16 mouse cellular contexts compared by ENCODE assay signal in genomic region chr5:112317328-112317727, GRCm38 (mm10). TPM values are rescaled to one million over a fixed set of nuclear protein-coding genes. Genes with fewer than 3 reads are reported as not detected.
DNase-seq lines count a peak whose midpoint lies in the region; ATAC-seq and TF ChIP-seq lines count a peak whose summit lies in the region.
"Had no signal": no experiment of that assay in that cellular context is flagged by ENCODE, and none has a peak within 500 bp of the region (broad histone marks: within the 10 kb centered on the region; RNA-seq: fewer than 3 reads in every experiment).

No protein-coding gene starts in this region.

- peaks cover 2% of the 10 kb centered on the region; the same call in 1 of the 2 replicates for H3K36me3 ChIP-seq in kidney, adult 2 months (ENCODE audit: control insufficient read depth, insufficient read depth, low read length)
- H3K36me3 ChIP-seq in kidney, postnatal 0 days (ENCODE audit: insufficient read depth, low read length) = peaks cover 28% of the 10 kb centered on the region
- peaks cover 12% of the 10 kb centered on the region; the same call in 1 of the 2 replicates for H3K36me3 ChIP-seq in forebrain, postnatal 0 days (ENCODE audit: insufficient read depth)
- peaks cover 13% of the 10 kb centered on the region; the same call in 1 of the 2 replicates for H3K36me3 ChIP-seq in forebrain, embryonic 15.5 days

- H3K4me3 ChIP-seq in kidney, adult 2 months (ENCODE audit: insufficient read depth, low read depth, low read length) = no peak overlapping the region
- H3K4me3 ChIP-seq in kidney, postnatal 0 days (replicated peaks; ENCODE audit: low read depth, low read length) = no peak overlapping the region
- no peak overlapping the region for H3K4me3 ChIP-seq in forebrain, postnatal 0 days (ENCODE audit: low read depth, low read length)
- no peak overlapping the region for H3K4me3 ChIP-seq in forebrain, embryonic 15.5 days
- H3K4me3 ChIP-seq: hindbrain, embryonic 15.5 days; left cerebral cortex, adult 2 months; neural tube, embryonic 12.5 days had no signal

- H3K4me2 ChIP-seq in kidney, postnatal 0 days (ENCODE audit: low read length) = no peak overlapping the region
- H3K4me2 ChIP-seq in forebrain, postnatal 0 days (ENCODE audit: low read depth) = no peak overlapping the region
- no peak overlapping the region for H3K4me2 ChIP-seq in forebrain, embryonic 15.5 days (replicated peaks)
- H3K4me2 ChIP-seq: hindbrain, embryonic 15.5 days; neural tube, embryonic 12.5 days had no signal

- no peak for TF ChIP-seq CTCF in kidney, adult 2 months (conservative IDR thresholded peaks at IDR 0.05; ENCODE audit: insufficient read depth, insufficient read length, low read depth, low read length)
- no peak for TF ChIP-seq CTCF in kidney, postnatal 0 days (IDR thresholded peaks at IDR 0.05; ENCODE audit: low read depth)
- TF ChIP-seq CTCF in forebrain, postnatal 0 days (IDR thresholded peaks at IDR 0.05; ENCODE audit: low read depth) = no peak

- peak; percentile 67 for DNase-seq in kidney, adult 2 months
- DNase-seq in kidney, adult 18-20 months = no peak
- peak; percentile 43 to 78 for DNase-seq in heart, adult 9 months (ENCODE audit: low spot score in 2 of 2)
- DNase-seq in kidney, postnatal 0 days (ENCODE audit: low spot score) = peak; percentile 50
- DNase-seq in lung, postnatal 4 days = peak; percentile 67 to 83
- no peak for DNase-seq in forebrain, postnatal 0 days
- DNase-seq in left cerebral cortex, adult 18-20 months (ENCODE audit: low spot score in 2 of 2) = no peak
- DNase-seq: adrenal gland, adult 8-10 months; cerebellum, adult 11-12 months; right cerebral cortex, postnatal 14 days had no signal

- WGBS in kidney, adult 2 months = 58% methylated on average over 5 of the region's 5 CpGs
- 46% methylated on average over 5 of the region's 5 CpGs for WGBS in kidney, postnatal 0 days
- WGBS in forebrain, postnatal 0 days = 68% methylated on average over 5 of the region's 5 CpGs
- 74% methylated on average over 5 of the region's 5 CpGs for WGBS in forebrain, embryonic 15.5 days

- H3K4me1 ChIP-seq in kidney, adult 2 months (ENCODE audit: control insufficient read depth, insufficient read depth, low read length) = no peaks in the 10 kb centered on the region
- 0 out of 2 replicates have a peak, but pooled peaks cover 11% of the 10 kb centered on the region for H3K4me1 ChIP-seq in kidney, postnatal 0 days (replicated peaks; ENCODE audit: insufficient read depth, low read length)
- no peaks in the 10 kb centered on the region for H3K4me1 ChIP-seq in forebrain, postnatal 0 days (ENCODE audit: insufficient read depth)
- no peaks in the 10 kb centered on the region for H3K4me1 ChIP-seq in forebrain, embryonic 15.5 days
- H3K4me1 ChIP-seq: hindbrain, embryonic 15.5 days had no signal

- no peak for TF ChIP-seq POLR2A in kidney, adult 2 months (IDR thresholded peaks at IDR 0.05; ENCODE audit: low read depth, low read length)

- no peak overlapping the region for H3K27ac ChIP-seq in kidney, adult 2 months (ENCODE audit: insufficient read depth, low read depth, low read length)
- peak overlapping the region; percentile 36; the same call in 1 of the 2 replicates for H3K27ac ChIP-seq in kidney, postnatal 0 days
- H3K27ac ChIP-seq in forebrain, postnatal 0 days (ENCODE audit: low read depth, low read length) = no peak overlapping the region
- H3K27ac ChIP-seq in forebrain, embryonic 15.5 days (replicated peaks) = no peak overlapping the region
- H3K27ac ChIP-seq: hindbrain, embryonic 15.5 days; left cerebral cortex, adult 2 months; macrophage; neural tube, embryonic 12.5 days had no signal

- no peaks in the 10 kb centered on the region for H3K9me3 ChIP-seq in kidney, postnatal 0 days (replicated peaks; ENCODE audit: low read length)
- no peaks in the 10 kb centered on the region for H3K9me3 ChIP-seq in forebrain, postnatal 0 days (ENCODE audit: low read length)
- H3K9me3 ChIP-seq in forebrain, embryonic 15.5 days = no peaks in the 10 kb centered on the region
- H3K9me3 ChIP-seq: hindbrain, embryonic 15.5 days; neural tube, embryonic 12.5 days had no signal

- ATAC-seq in kidney, postnatal 0 days (replicated peaks; ENCODE audit: low FRiP score, low read depth) = no peak; the same call in 1 of the 2 replicates
- no peak for ATAC-seq in forebrain, postnatal 0 days
- ATAC-seq in forebrain, embryonic 15.5 days (replicated peaks) = no peak

- no peak overlapping the region for H3K9ac ChIP-seq in kidney, postnatal 0 days (ENCODE audit: low read depth, low read length)
- no peak overlapping the region for H3K9ac ChIP-seq in forebrain, postnatal 0 days
- H3K9ac ChIP-seq in forebrain, embryonic 15.5 days (replicated peaks) = no peak overlapping the region
- H3K9ac ChIP-seq: hindbrain, embryonic 15.5 days; neural tube, embryonic 12.5 days had no signal

- H3K27me3 ChIP-seq in kidney, adult 2 months (replicated peaks; ENCODE audit: control insufficient read depth, insufficient read depth, low read length) = no peaks in the 10 kb centered on the region
- H3K27me3 ChIP-seq in kidney, postnatal 0 days (ENCODE audit: insufficient read depth, low read length) = no peaks in the 10 kb centered on the region
- H3K27me3 ChIP-seq in forebrain, postnatal 0 days (ENCODE audit: insufficient read depth, low read length) = no peaks in the 10 kb centered on the region
- no peaks in the 10 kb centered on the region for H3K27me3 ChIP-seq in forebrain, embryonic 15.5 days
- H3K27me3 ChIP-seq: hindbrain, embryonic 15.5 days; neural tube, embryonic 12.5 days had no signal

RNA-seq across cellular contexts. Expression of gene Tfip11, which starts 8.8 kb away (rescaled TPM):
- 26.7 and 29.1 TPM in 2 replicates for polyA plus RNA-seq in kidney, adult 2 months (2012; rRNA removed)
- 19.8 and 23.5 TPM in 2 replicates for polyA plus RNA-seq in kidney, postnatal 0 days (2015; fragmentation: Nextera tagmentation; extraction: Ambion mirVana)
- 15.6 and 20.8 TPM in 2 replicates for total RNA-seq in forebrain, postnatal 0 days (2014; rRNA removed)
- polyA plus RNA-seq in forebrain, postnatal 0 days (2015; fragmentation: Nextera tagmentation; extraction: Ambion mirVana) = 20.5 and 26.9 TPM in 2 replicates
- 33.9 and 34.4 TPM in 2 replicates for polyA plus RNA-seq in forebrain, embryonic 15.5 days (2015; fragmentation: Nextera tagmentation; extraction: Ambion mirVana)
- 10 to 100 TPM; 40.6 to 45.7 TPM for total RNA-seq in left cerebral cortex, adult 18-20 months (2021)

RNA-seq across cellular contexts. Expression of gene Srrd, which starts 25.5 kb away (rescaled TPM):
- polyA plus RNA-seq in kidney, adult 2 months (2012; rRNA removed) = 31.2 and 39.3 TPM in 2 replicates
- 26.3 and 30.0 TPM in 2 replicates for polyA plus RNA-seq in kidney, postnatal 0 days (2015; fragmentation: Nextera tagmentation; extraction: Ambion mirVana)
- total RNA-seq in forebrain, postnatal 0 days (2014; rRNA removed) = 61.5 and 67.9 TPM in 2 replicates
- 51.1 and 52.2 TPM in 2 replicates for polyA plus RNA-seq in forebrain, postnatal 0 days (2015; fragmentation: Nextera tagmentation; extraction: Ambion mirVana)
- 54.0 and 57.5 TPM in 2 replicates for polyA plus RNA-seq in forebrain, embryonic 15.5 days (2015; fragmentation: Nextera tagmentation; extraction: Ambion mirVana)
- total RNA-seq in left cerebral cortex, adult 18-20 months (2021) = 10 to 100 TPM; 19.2 to 23.7 TPM

RNA-seq across cellular contexts. Expression of gene Hps4, which starts 25.6 kb away (rescaled TPM):
- 43.5 and 54.3 TPM in 2 replicates for polyA plus RNA-seq in kidney, adult 2 months (2012; rRNA removed)
- polyA plus RNA-seq in kidney, postnatal 0 days (2015; fragmentation: Nextera tagmentation; extraction: Ambion mirVana) = 25.3 and 28.0 TPM in 2 replicates
- total RNA-seq in forebrain, postnatal 0 days (2014; rRNA removed) = 24.6 and 25.4 TPM in 2 replicates
- 23.7 and 26.5 TPM in 2 replicates for polyA plus RNA-seq in forebrain, postnatal 0 days (2015; fragmentation: Nextera tagmentation; extraction: Ambion mirVana)
- polyA plus RNA-seq in forebrain, embryonic 15.5 days (2015; fragmentation: Nextera tagmentation; extraction: Ambion mirVana) = 33.4 and 33.8 TPM in 2 replicates
- total RNA-seq in left cerebral cortex, adult 18-20 months (2021) = 10 to 100 TPM; 26.0 to 33.1 TPM

RNA-seq across cellular contexts. Expression of gene Gm6583, which starts 38.5 kb away (rescaled TPM):
- not detected in 2 replicates for polyA plus RNA-seq in kidney, adult 2 months (2012; rRNA removed)
- polyA plus RNA-seq in kidney, postnatal 0 days (2015; fragmentation: Nextera tagmentation; extraction: Ambion mirVana) = 0.08 and 0.10 TPM in 2 replicates
- not detected in 2 replicates for total RNA-seq in forebrain, postnatal 0 days (2014; rRNA removed)
- not detected in 2 replicates for polyA plus RNA-seq in forebrain, postnatal 0 days (2015; fragmentation: Nextera tagmentation; extraction: Ambion mirVana)
- 0.08 and 0.27 TPM in 2 replicates for polyA plus RNA-seq in forebrain, embryonic 15.5 days (2015; fragmentation: Nextera tagmentation; extraction: Ambion mirVana)
- total RNA-seq in left cerebral cortex, adult 18-20 months (2021) = not detected
- total RNA-seq: left cerebral cortex, adult 2 months had no signal
- polyA plus RNA-seq: frontal cortex, adult 2 months had no signal

RNA-seq across cellular contexts. Expression of gene Tpst2, which starts 40.8 kb away (rescaled TPM):
- 37.6 and 42.0 TPM in 2 replicates for polyA plus RNA-seq in kidney, adult 2 months (2012; rRNA removed)
- polyA plus RNA-seq in kidney, postnatal 0 days (2015; fragmentation: Nextera tagmentation; extraction: Ambion mirVana) = 63.8 and 65.5 TPM in 2 replicates
- total RNA-seq in forebrain, postnatal 0 days (2014; rRNA removed) = 43.4 and 45.0 TPM in 2 replicates
- 37.9 and 39.0 TPM in 2 replicates for polyA plus RNA-seq in forebrain, postnatal 0 days (2015; fragmentation: Nextera tagmentation; extraction: Ambion mirVana)
- 28.8 and 29.5 TPM in 2 replicates for polyA plus RNA-seq in forebrain, embryonic 15.5 days (2015; fragmentation: Nextera tagmentation; extraction: Ambion mirVana)
- 10 to 100 TPM; 29.6 to 39.3 TPM for total RNA-seq in left cerebral cortex, adult 18-20 months (2021)

Comparison
In these comparisons a context has a peak if more than half of its experiments do, and no peak if none do; other contexts are left out.
1. DNase-seq: peak in kidney, adult 2 months (single experiment), heart, adult 9 months (2 of 2), kidney, postnatal 0 days (single experiment) and lung, postnatal 4 days (2 of 2); none in kidney, adult 18-20 months (single experiment), forebrain, postnatal 0 days (single experiment) and left cerebral cortex, adult 18-20 months (0 of 2).